Mouse (Mus musculus) stomach, postnatal 0 days (tissue): ENCODE measurements around the gene Mctp1.

Experiments
- CTCF ChIP-seq: IDR thresholded peaks from 2 replicates; pipeline ENCODE4 v1.5.1; 2016; ENCODE audit warnings: antibody characterized with exemption, low read depth, mild to moderate bottlenecking, moderate library complexity
- EP300 ChIP-seq: optimal IDR thresholded peaks from 2 replicates; pipeline ENCODE3; 2016; ENCODE audit warnings: antibody characterized with exemption

DNA sequence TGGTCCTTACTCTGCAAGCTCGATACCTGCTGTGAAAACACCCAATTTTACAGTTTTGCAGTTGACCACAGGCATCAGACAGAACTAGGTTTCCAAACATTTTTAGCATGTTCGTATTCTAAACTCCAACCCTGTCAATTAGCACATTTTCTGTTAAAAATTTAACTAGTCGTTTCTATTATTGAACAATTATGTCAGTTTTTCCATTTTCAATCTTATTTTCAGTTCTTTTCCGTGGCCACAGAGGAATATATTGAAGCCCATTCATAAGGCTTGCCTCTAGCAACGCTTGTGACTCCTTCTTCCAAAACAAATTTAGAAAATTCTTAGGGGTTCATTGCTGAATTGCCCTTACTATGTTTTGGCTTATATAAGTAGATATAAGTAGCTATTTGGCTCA, 456.4 kb downstream of the Mctp1 start:
- TF ChIP-seq CTCF (no peak), EP300 (no peak)
